Mouse (Mus musculus) mouse embryonic stem cell (cell line): Measurements from ENCODE around the gene Plekhg2.

Experiments used
- in situ Hi-C, 2 experiments: fragments of 300-500 bp; cut with MboI; formaldehyde crosslinking; loops; 1 replicate in 1 of 2; 3 replicates in 1 of 2; pipeline ENCODE4 v1.14.3; 2019 to 2020; ENCODE audit warnings: low sequenced_read_pairs in 2 of 2, low pct_unique_long_range_greater_than_20kb in 1 of 2, mixed read lengths in 1 of 2; ENCODE audit not compliant: unreplicated experiment in 1 of 2

Gene Plekhg2

DNA sequence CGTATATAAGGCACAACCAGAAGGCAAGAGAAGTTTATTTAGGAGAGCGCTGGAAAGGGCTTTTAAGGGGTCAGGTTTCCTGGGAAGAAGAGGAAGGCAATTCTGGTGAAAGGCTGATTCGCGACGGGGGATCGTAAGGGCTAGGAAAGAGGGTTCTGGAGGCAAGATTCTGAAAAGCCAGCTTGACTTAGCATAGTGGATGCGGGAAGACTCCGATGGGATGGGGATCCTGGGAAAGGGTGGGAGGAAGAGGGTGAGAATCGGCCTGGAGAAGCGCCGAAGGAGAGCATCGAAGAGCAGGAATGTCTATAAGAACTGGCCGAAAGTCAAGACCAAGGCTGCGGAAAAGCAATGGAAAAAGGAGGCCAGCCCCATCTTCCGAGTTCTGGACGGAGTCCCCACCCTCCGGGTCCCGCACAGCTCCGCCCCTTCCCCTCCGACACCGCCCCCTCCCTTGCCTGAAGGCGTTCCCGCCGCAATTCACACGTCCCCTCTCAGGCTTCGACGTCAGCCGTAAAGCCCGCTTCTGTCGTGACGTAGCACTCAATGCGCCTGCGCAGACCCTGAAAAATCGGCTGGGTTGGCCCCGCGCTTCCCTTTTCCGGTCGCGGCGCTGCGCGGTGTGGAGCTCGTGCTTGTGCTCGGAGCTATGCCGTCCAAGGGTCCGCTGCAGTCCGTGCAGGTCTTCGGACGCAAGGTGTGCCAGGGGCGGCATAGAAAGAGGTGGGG lies 22.1 kb downstream of the Plekhg2 start, which contains the start of gene Rps16:
TSS of gene Rps16 (plus strand) at position 498 of the 729 bp plus-strand sequence.
- in situ Hi-C loops = no loop called here

DNA sequence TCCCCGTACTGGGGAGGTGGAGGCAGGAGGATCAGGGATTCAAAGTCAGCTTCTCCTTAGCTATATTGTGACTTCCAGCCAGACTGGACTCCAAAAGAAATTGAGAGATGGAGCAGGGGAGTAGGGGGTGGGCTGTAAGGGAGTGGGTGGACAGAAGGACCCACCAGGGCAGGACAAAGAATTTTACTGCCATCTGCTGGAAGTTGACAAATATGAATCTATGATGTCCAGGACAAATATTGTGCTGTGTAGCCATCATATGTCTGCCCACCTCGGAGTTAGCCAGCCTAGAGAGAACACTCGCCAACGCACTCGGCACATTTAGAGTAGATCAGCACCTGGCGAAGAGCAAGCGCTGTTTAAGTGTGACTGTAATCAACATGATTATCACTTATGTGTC lies 23.8 kb downstream of the Plekhg2 start:
- in situ Hi-C loops = no loop called here

DNA sequence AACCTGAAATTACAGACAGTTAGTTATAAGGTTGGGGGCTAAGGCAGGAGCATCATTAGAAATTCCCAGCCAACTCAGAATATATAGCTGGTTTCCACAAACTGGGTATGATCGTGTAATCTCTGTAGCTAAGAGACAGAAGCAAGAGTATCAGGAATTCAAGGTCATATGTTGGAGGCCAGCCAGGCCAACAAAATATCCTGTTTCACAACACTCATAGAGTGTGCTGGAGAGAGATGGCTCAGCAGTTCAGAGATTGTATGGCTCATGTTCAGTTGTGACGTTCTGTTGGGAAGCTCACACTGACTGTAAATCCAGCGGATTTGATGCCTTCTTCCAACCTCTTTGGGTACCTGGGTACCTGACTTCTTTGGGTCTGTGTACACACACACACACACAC lies 24.7 kb downstream of the Plekhg2 start:
- in situ Hi-C loops = no loop called here

DNA sequence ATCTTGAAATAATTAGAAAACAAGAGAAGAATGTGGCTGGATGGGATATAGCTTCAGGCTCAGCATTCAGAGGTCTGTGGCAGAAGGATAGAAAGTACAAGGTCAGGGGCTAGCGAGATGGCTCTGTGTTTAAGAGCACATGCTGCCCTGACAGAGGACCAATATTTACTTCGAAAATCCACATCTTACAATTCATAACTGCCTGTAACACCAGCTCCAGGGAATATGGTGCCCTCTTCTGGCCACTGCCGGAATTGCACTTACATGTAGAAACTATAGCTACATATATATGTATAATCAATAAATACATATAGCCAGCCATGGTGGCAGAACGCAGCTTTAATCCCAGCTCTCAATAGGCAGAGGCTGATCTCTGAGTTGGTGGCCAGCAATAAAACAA lies 27.8 kb downstream of the Plekhg2 start:
- in situ Hi-C loops = no loop called here

DNA sequence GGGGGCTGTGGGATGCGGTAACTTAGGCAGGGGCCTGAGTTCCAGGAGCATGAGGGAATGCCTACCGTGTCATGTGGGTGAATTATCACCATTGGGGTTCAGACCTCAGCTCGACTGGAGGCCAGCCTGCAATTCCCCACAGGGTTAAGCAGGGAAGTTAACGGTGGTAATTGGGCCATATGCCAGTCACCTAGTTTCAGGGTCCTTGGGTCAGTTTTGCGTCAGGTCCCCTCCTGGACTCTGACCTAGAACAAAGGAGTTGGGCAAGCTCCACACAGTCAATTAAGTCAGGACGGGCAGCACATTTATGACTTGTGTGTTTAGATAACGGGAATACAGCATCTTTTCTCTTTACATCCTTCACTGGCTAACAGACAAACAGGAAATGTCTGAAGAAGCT lies 31.0 kb downstream of the Plekhg2 start:
- in situ Hi-C loops = no loop called here

DNA sequence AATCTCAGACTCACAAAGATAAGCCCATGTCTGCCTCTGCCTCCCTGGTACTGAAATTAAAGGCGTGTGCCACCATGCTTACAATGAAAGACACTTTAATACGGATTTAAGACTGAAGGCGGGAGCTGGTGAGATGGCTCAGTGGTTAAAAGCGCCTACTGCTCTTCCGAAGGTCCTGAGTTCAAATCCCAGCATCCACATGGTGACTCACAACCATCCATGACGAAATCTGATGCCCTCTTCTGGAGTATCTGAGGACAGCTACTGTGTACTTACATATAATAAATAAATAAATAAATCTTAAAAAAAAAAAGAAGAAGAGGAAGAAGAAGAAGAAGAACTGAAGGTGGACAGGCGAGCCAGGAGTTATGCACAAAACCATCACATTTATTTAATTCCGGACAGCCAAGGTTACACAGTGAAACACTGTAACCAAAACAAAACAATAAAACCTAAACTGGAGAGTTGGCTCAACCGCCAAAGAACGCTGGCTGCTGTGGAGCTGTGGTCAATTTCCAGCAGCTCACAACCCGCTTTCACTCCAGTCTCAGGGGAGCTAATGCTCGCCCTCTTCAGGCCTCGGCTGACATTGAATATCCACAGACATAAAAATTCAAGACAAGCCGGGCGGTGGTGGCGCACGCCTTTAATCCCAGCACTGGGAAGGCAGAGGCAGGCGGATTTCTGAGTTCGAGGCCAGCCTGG lies 33.0 kb downstream of the Plekhg2 start:
- in situ Hi-C loops = no loop called here

DNA sequence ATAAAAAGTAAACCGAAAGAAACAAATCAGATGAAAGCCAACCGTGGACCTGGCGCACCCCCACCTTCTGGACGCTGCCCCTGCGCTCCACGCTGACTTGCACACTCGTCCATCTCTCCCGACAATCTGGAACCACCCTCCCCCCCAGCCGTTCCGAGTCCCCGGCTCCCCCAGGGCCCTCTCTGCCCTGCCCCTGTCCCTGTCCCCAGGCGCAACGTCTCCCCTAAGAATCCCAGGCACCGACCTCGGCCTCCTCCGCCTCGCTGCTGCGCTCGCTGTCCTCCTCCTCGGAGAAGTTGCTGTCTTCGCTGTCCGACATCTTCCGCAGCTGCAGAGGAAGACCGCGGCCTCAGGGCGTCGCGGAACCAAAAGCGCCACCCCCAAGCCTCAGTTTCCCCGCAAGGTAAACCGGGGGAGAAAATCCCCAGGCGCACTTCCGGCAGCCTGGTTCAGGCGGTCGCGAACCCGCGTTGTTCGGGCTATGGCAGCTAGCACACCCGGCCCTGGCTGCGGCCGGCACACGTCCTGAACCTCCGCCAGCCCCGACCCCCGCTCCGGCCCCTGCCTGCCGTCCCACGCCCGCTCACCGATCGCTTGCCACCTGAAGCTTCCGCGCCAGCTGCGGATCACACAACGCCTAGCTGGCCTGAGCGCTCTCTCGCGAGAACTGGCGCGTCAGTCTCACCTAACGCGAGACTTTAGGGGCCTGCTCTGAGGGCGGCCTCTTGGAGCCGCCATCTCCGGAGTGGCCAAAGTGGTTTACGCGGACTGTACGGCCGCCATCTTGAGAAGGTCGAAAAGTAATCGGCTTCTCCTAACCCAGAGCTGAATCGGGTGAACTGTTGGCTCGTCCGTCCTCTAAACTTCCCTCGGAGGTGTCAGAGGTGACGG lies 34.0 kb downstream of the Plekhg2 start, which contains the start of gene Supt5:
TSS of gene Supt5 (minus strand) at position 639 of the 891 bp plus-strand sequence.
- in situ Hi-C loops = no loop called here

DNA sequence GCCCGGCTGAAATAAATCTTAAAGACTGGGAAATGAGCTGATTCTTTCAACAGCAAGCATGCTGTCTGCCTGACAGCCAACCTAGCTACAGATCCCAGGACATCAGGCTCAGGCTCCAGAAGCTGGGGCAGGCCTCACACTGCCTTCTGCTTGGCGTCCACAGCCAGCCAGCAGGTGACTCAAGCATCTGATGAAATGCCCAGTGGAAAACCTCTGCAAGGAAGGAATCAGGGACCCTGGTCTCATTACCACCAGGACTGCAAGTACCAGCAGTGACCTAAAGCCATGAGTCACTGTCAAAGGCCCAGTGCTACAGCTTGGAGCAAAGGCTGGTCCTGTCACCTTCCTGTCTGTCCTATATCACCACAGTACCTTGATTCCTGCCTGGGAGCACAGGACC lies 36.9 kb downstream of the Plekhg2 start:
- in situ Hi-C loops = no loop called here

DNA sequence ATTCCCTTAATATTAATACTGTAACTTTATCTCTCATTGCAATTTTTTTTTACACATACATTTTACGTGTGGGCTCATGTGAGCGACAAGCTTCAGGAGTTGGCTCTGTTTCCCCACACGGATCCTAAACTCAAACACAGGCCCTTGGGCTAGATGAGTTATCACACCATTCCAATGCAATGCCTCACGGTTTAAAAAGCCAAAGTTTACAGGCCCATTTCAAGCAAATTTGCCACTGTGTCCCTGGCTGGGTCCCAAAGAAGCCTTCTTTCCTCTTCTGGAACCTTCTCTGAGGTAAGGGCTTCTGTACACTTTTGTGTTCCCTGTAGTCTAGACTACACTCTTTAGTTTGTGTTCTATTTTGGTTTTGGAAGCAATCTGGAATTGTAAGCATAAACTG lies 37.9 kb downstream of the Plekhg2 start:
- in situ Hi-C loops = no loop called here

DNA sequence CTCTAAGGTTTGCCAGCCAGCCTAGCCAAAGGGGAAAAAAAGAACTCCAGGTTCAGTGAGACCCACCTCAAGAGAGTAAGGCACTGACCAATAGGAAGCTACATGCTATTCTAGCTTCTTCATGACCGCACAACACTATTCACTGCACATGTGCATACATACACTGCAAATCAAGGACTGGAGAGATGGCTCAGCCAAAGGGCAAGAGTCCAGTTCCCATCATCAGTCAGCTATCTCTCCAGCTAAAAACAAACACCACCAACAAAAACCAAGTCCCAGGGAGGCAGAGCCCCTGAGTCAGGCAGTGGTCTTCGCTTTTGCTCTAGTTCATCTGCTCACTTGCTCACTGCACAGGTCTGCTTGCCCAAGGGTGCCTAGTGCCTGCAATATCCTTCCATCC lies 44.1 kb downstream of the Plekhg2 start:
- in situ Hi-C loops = no loop called here

DNA sequence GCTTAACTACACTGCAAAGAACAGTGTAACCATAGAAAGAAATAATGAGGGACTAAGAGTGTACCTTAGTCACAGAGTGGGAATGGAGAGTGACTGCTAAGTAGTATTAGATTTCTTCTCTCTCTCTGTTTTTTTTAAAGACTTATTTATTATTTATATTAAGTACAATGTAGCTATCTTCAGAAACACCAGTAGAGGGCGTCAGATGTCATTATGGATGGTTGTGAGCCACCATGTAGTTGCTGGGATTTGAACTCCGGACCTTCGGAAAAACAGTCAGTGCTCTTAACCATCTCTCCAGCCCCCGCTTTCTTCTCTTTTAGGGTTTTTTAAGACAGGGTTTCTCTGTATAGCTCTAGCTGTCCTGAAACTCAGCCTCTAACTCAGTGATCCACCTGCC lies 45.9 kb downstream of the Plekhg2 start:
- in situ Hi-C loops = no loop called here

DNA sequence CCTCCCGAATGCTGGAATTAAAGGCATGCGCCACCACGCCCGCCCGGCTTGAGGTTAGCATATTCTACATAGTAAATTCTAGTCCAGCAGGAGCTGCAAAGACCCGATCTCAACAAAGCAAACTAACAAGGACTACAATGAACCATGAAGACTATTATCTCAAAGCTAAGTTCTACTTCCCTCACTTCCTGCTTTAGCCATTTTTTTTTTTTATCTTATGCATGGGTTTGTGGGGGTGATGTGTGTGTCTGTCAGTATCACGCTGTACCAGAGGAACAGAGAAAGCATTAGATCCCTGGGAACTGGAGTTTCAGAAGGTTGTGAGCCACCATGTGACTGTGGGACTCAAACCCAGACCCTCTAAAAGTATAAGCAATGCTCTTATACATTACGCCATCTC lies 47.1 kb downstream of the Plekhg2 start:
- in situ Hi-C loops = no loop called here

DNA sequence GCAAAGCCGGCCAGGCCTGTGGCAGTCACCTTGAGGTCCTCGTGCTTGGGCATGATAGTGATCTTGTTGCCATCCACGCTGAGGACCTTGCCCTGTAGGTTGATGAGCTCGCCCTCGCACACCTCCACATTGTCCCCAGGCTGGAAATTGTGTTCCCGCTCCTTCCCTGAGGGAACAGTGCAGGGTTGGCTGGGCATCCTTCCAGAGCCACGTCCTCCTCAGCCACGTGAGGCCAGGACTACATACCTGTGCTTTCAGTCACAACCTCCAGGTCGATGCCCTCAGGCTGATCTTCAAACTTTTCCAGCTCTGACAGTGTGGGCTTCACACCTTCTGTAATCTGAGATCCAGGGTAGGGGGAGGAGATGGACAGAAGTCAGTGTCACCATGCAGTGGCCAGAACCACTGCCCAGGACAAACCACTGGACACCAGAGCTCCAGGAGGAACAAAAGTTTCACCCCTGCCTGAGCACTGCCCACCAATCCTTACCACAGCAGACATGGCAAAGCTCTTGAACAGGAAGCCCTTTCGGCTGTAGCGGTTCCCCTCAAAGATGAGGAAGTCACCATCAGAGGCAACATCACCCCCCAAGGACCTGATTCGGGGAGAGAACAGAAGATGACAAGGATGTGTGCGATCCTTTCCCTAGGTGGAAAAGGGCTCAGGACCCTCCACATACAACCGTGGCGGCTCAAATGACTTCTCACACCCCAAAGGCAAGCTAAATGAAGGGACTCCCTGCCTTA lies 50.3 kb downstream of the Plekhg2 start:
- in situ Hi-C loops = no loop called here

DNA sequence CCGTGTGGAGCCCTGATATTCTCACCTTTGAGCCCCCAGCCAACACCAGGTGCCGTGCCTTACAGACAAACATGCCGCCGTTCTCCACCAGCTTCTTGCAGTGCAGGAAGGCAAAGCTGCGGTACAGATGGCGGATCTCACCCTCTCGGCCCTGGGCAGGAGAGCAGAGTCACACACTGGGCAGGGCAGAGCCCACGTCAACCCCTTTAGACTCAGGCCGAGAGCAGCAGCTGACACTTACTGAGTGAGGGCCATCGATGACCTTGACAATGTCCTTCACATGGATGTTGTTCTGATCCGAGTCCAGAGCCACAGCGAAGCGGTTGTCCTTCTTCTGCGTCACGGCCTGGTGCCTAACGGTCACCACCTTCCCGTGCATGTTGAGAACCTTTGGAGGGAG lies 53.7 kb downstream of the Plekhg2 start:
- in situ Hi-C loops = no loop called here

DNA sequence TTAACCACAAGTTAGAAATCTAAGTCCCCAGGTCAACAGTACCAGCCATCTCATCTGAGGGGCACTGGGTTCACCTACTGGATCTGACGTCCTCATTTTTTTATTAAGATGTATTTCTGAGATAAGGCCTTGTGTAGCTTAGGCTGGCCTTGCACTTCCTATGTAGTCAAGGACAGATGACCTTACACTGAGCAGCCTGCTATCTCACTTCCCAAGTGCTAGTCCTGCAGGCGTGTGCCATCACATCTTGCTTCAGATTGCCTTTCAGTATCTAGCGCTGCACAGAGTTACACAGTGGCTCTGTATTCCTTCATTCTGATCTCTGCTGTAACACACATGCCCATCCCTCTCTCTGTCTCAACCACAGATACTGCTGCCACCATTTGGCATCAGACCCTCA lies 54.4 kb downstream of the Plekhg2 start:
- in situ Hi-C loops = no loop called here

DNA sequence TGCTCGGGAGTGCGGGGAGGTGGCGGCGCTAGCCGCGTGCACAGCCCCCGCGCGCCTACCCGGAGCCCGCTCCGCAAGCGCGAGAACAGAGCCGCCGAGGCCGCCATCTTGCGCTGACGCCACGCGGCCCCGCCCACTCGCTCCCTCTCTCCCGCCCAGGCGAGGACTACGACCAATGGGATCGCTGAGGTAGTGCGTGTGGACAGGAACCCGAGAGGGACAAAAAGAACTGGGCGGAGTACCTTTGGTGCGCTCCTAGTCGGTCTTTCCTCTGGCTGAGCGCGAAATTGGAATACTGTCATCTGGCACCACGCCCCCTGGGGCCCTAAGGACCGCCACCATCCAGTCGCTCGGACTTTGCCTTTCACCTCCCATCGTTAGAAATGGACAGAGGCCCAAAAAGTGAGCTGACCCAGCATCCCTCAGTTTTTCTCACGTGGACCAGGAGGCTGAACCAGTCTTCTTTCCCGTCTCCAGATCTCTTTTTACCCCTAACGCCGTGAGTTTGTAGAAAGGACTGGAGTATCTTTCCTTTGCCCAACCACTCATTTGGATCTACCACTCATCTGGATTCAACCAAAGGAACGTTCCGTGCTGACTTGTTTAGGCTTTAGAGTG lies 60.4 kb downstream of the Plekhg2 start, which contains the start of gene Timm50:
TSS of gene Timm50 (minus strand) at position 147 of the 618 bp plus-strand sequence.
- in situ Hi-C loops = no loop called here

DNA sequence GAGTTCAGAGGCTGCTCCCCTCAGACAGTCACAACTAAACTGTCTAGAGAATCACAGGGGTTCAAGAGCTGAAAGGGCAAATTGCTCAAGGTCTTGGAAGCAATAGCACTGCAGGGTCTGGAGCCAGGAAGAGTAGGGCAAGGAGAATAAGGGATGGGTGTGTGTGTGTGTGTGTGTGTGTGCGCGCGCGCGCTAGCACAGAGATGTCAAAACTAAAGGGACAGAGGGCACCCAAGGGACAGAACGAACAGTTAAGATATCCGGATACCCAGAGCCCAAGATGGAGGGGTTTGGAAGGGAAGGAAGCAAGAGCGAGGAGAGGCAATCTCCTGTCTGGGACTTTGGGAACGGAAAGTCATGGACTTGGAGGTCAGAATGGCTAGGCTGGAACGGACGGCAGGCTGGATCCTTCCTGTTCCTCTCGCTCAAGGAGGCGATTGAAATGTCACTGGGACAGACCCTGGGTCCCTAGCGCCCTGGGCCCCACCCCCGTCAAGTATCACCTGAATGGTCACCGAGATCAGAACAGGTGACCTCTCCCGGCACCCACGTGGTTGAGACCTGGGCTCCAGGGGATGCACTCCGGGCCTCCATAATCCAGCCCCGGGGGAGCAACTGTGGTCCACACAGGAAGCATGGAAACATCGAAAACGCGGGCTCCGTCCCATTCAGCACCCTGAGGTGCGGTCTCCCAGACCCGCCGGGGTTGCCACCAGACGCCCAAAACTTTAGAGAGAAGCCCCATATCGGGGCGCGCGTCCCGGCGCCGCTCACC lies 61.1 kb downstream of the Plekhg2 start:
- in situ Hi-C loops = no loop called here
